Comparison of ENCODE assay signal across 17 mouse cellular contexts in genomic region chr1:191732623-191733022, GRCm38 (mm10).
"Had no signal": no experiment of that assay in that cellular context is flagged by ENCODE, and none has a peak within 500 bp of the region (broad histone marks: within the 10 kb centered on the region; RNA-seq: fewer than 3 reads in every experiment).

No protein-coding gene starts in this region.

- H3K9me3 ChIP-seq: neural tube, embryonic 12.5 days; neural tube, embryonic 13.5 days; neural tube, embryonic 15.5 days; stomach, embryonic 15.5 days had no signal

- DNase-seq: retina, postnatal 1 day; right cerebral cortex, adult 18-20 months; right cerebral cortex, postnatal 14 days; right cerebral cortex, postnatal 25 days; right cerebral cortex, postnatal 4 days; spleen, adult 18-20 months; thymus, adult 18-20 months; thymus, adult 2 months; thymus, postnatal 14 days; thymus, postnatal 25 days; thymus, postnatal 36 days; thymus, postnatal 4 days had no signal

- H3K27ac ChIP-seq: neural tube, embryonic 12.5 days; neural tube, embryonic 13.5 days; neural tube, embryonic 15.5 days; stomach, embryonic 15.5 days; stomach, postnatal 0 days had no signal

- H3K27me3 ChIP-seq: neural tube, embryonic 12.5 days; neural tube, embryonic 13.5 days; neural tube, embryonic 15.5 days; stomach, embryonic 15.5 days had no signal

- H3K4me1 ChIP-seq: neural tube, embryonic 12.5 days; neural tube, embryonic 13.5 days; neural tube, embryonic 15.5 days; stomach, embryonic 15.5 days had no signal

- H3K4me3 ChIP-seq: neural tube, embryonic 12.5 days; neural tube, embryonic 13.5 days; neural tube, embryonic 15.5 days; stomach, embryonic 15.5 days had no signal
